Mouse (Mus musculus): ENCODE measurements around the gene Bcl2l11.
A peak's percentile ranks its signal among the peaks of the same experiment; 100 is the strongest.
"Not testable (repeated sequence)": the region's sequence is repeated elsewhere in the genome, so short reads cannot be mapped to it uniquely, and the experiment has no call there.

The Bcl2l11 gene

GRCm38 (mm10) chr2:128125635-128126470 lies at the start of gene Bcl2l11:
Bcl2l11 (plus strand) TSS chr2:128126038.
- peak; percentile 95 to 96 for DNase-seq

- no peak for DNase-seq
Observed at GRCm38 (mm10) chr2:128076936-128077335, 48.9 kb upstream of the Bcl2l11 start.

- DNase-seq: peak; percentile 40 to 42
Observed at GRCm38 (mm10) chr2:128078859-128079258, 47.0 kb upstream of the Bcl2l11 start.

GRCm38 (mm10) chr2:128079316-128079715 lies 46.5 kb upstream of the Bcl2l11 start:
- DNase-seq: no peak

- DNase-seq: no peak
Observed at GRCm38 (mm10) chr2:128083844-128084243, 42.0 kb upstream of the Bcl2l11 start.

- DNase-seq: no peak
Observed at GRCm38 (mm10) chr2:128084607-128085006, 41.2 kb upstream of the Bcl2l11 start.

- DNase-seq: no peak
Observed at GRCm38 (mm10) chr2:128085481-128085880, 40.4 kb upstream of the Bcl2l11 start.

GRCm38 (mm10) chr2:128086301-128086886 lies 39.4 kb upstream of the Bcl2l11 start:
- DNase-seq: no peak

GRCm38 (mm10) chr2:128086996-128087526 lies 38.8 kb upstream of the Bcl2l11 start:
- no peak for DNase-seq

- no peak for DNase-seq
Observed at GRCm38 (mm10) chr2:128087798-128088545, 37.9 kb upstream of the Bcl2l11 start.

- DNase-seq: no peak
Observed at GRCm38 (mm10) chr2:128090283-128090885, 35.5 kb upstream of the Bcl2l11 start.

GRCm38 (mm10) chr2:128091431-128092369 lies 34.1 kb upstream of the Bcl2l11 start:
- DNase-seq: peak in 1 of 2 experiments; percentile 29

GRCm38 (mm10) chr2:128092451-128092850 lies 33.4 kb upstream of the Bcl2l11 start:
- no peak for DNase-seq

GRCm38 (mm10) chr2:128094196-128094595 lies 31.6 kb upstream of the Bcl2l11 start:
- DNase-seq: no peak

- DNase-seq: no peak
Observed at GRCm38 (mm10) chr2:128094602-128095001, 31.2 kb upstream of the Bcl2l11 start.

GRCm38 (mm10) chr2:128095270-128095669 lies 30.6 kb upstream of the Bcl2l11 start:
- no peak for DNase-seq

GRCm38 (mm10) chr2:128096070-128096469 lies 29.8 kb upstream of the Bcl2l11 start:
- no peak for DNase-seq

GRCm38 (mm10) chr2:128098118-128098517 lies 27.7 kb upstream of the Bcl2l11 start:
- not testable (repeated sequence) for DNase-seq

- no peak for DNase-seq
Observed at GRCm38 (mm10) chr2:128102086-128102485, 23.8 kb upstream of the Bcl2l11 start.

- DNase-seq: no peak
Observed at GRCm38 (mm10) chr2:128104815-128105214, 21.0 kb upstream of the Bcl2l11 start.

- DNase-seq: no peak
Observed at GRCm38 (mm10) chr2:128105651-128106050, 20.2 kb upstream of the Bcl2l11 start.

GRCm38 (mm10) chr2:128111537-128111936 lies 14.3 kb upstream of the Bcl2l11 start:
- DNase-seq: no peak

Data from thymus, adult 18-20 months (tissue).